Mouse (Mus musculus) myocyte (in vitro differentiated cells): ENCODE data around the gene Adgrl2. TPM values are rescaled to one million over a fixed set of nuclear protein-coding genes. Genes with fewer than 3 reads are reported as not detected.

ENCODE experiments used
- H3K27me3 ChIP-seq: one replicate; pipeline ENCODE4 v1.6.1; 2011; ENCODE audit not compliant: control insufficient read depth, insufficient read depth, insufficient read length
- H3K36me3 ChIP-seq: one replicate; pipeline ENCODE4 v1.6.1; 2011; ENCODE audit not compliant: control insufficient read depth, insufficient read depth
- H3K4me2 ChIP-seq: one replicate; pipeline ENCODE4 v1.6.1; 2011; ENCODE audit warnings: low read depth, control low read depth
- H3K4me3 ChIP-seq: one replicate; pipeline ENCODE4 v1.5.1; 2011; ENCODE audit warnings: mild to moderate bottlenecking, control low read depth, moderate library complexity
- H3K79me2 ChIP-seq: one replicate; pipeline ENCODE4 v1.6.1; 2011; ENCODE audit not compliant: control insufficient read depth, insufficient read depth
- H3ac ChIP-seq: one replicate; pipeline ENCODE4 v1.6.1; 2011; ENCODE audit not compliant: control insufficient read depth, insufficient read length
- CEBPB ChIP-seq: IDR thresholded peaks from 2 replicates; pipeline ENCODE4 v1.6.1; 2011; ENCODE audit warnings: mild to moderate bottlenecking, moderate library complexity; ENCODE audit not compliant: poor library complexity, insufficient read depth, severe bottlenecking
- E2F4 ChIP-seq: IDR thresholded peaks from one replicate; pipeline ENCODE4 v1.6.1; 2011; ENCODE audit warnings: mild to moderate bottlenecking, control low read depth, moderate library complexity; ENCODE audit not compliant: insufficient read depth
- MAX ChIP-seq: IDR thresholded peaks from one replicate; pipeline ENCODE4 v1.6.1; 2011; ENCODE audit warnings: low read depth, mild to moderate bottlenecking, control low read depth
- MYOD1 ChIP-seq, 3 experiments: IDR thresholded peaks; one replicate each; pipeline ENCODE4 v1.6.1; 2011; ENCODE audit warnings: control low read depth in 2 of 3, low read depth in 2 of 3, mild to moderate bottlenecking in 2 of 3, moderate library complexity in 1 of 3; ENCODE audit not compliant: insufficient read length in 2 of 3, control insufficient read depth in 1 of 3
- MYOG ChIP-seq, 3 experiments: IDR thresholded peaks; one replicate each; pipeline ENCODE4 v1.6.1; 2011; ENCODE audit warnings: control low read depth in 2 of 3, low read depth in 2 of 3, mild to moderate bottlenecking in 2 of 3; ENCODE audit not compliant: insufficient read length in 2 of 3, control insufficient read depth in 1 of 3, insufficient read depth in 1 of 3
- POLR2A ChIP-seq: IDR thresholded peaks from one replicate; pipeline ENCODE4 v1.6.1; 2011; ENCODE audit warnings: low read depth, mild to moderate bottlenecking, control low read depth, moderate library complexity; ENCODE audit not compliant: insufficient read length
- POLR2AphosphoS2 ChIP-seq: IDR thresholded peaks from one replicate; pipeline ENCODE4 v1.6.1; 2011; ENCODE audit warnings: low read depth, control low read depth; ENCODE audit not compliant: insufficient read length
- REST ChIP-seq: IDR thresholded peaks from one replicate; pipeline ENCODE4 v1.6.1; 2011; ENCODE audit warnings: mild to moderate bottlenecking, control low read depth, moderate library complexity; ENCODE audit not compliant: insufficient read depth, insufficient read length
- SRF ChIP-seq: IDR thresholded peaks from one replicate; pipeline ENCODE4 v1.6.1; 2011; ENCODE audit warnings: low read depth; ENCODE audit not compliant: control insufficient read depth, insufficient read length
- TCF12 ChIP-seq: IDR thresholded peaks from one replicate; pipeline ENCODE4 v1.6.1; 2011; ENCODE audit warnings: mild to moderate bottlenecking, control low read depth; ENCODE audit not compliant: poor library complexity, insufficient read depth, severe bottlenecking
- TCF3 ChIP-seq: IDR thresholded peaks from one replicate; pipeline ENCODE4 v1.6.1; 2011; ENCODE audit warnings: low read depth, control low read depth; ENCODE audit not compliant: insufficient read length
- USF1 ChIP-seq: IDR thresholded peaks from one replicate; pipeline ENCODE4 v1.6.1; 2011; ENCODE audit warnings: low read depth, mild to moderate bottlenecking, control low read depth, moderate library complexity
- polyA plus RNA-seq: library from polyadenylated mRNA; unstranded; fragments of >200 nt; fragmentation: generic; extraction: Trizol; gene quantifications from one replicate; pipeline ENCODE4 v1.2.1, GENCODE M21; 2012; ENCODE audit warnings: missing spikeins

Adgrl2 gene
- polyA plus RNA-seq, 1 experiment = 11.7 TPM

DNA sequence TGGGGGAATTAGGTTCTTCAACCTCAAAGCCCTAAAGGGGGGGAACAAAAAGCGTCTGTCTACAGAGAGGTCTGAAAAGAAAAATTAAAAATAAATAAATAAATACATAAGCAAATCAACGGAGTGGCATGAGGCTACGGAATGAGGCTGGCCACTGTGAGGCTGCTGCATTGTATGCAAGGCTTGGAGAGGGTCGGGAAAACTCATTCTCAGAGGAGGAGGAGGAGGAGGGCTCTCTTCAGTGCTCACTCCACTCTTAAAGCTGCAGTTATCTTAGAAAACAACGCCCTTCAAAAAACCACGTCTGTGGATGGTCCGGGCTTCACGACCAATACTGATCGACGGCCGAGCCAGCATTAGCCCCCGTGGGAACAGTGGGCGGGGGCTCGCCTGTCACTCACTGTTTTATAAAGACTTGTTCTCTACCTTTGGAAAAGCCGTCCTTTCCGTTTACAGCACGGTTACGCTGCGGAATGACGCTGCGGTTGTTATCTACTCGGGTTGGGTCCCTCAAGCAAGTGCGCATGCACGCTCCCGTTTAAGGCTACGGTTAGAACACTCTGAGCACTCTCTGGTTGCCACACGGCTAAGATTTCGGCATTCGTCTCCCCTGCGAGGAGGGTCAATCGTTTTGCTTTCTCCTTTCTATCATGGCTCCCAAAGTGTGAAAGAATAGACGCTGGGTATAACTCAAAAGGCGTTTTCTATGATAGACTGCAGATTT is 170.9 kb downstream of the Adgrl2 start:
- Histone ChIP-seq H3K4me2 (no peak overlapping the region), H3K79me2 (no peaks in the 10 kb centered on the region), H3K27me3 (no peaks in the 10 kb centered on the region), H3K36me3 (no peaks in the 10 kb centered on the region), H3K4me3 (no peak overlapping the region), H3ac (no peak overlapping the region)
- TF ChIP-seq E2F4 (no peak), POLR2AphosphoS2 (no peak), CEBPB (no peak), MYOG (IDR thresholded peaks at IDR 0.05; ENCODE audit: control insufficient read depth in 1 of 3, insufficient read depth in 1 of 3, insufficient read length in 2 of 3, low read depth in 2 of 3) (no peak), REST (no peak), POLR2A (no peak), USF1 (no peak), TCF3 (no peak), MAX (no peak), MYOD1 (IDR thresholded peaks at IDR 0.05; ENCODE audit: control insufficient read depth in 1 of 3, insufficient read length in 2 of 3, low read depth in 2 of 3) (no peak), SRF (no peak), TCF12 (no peak)

DNA sequence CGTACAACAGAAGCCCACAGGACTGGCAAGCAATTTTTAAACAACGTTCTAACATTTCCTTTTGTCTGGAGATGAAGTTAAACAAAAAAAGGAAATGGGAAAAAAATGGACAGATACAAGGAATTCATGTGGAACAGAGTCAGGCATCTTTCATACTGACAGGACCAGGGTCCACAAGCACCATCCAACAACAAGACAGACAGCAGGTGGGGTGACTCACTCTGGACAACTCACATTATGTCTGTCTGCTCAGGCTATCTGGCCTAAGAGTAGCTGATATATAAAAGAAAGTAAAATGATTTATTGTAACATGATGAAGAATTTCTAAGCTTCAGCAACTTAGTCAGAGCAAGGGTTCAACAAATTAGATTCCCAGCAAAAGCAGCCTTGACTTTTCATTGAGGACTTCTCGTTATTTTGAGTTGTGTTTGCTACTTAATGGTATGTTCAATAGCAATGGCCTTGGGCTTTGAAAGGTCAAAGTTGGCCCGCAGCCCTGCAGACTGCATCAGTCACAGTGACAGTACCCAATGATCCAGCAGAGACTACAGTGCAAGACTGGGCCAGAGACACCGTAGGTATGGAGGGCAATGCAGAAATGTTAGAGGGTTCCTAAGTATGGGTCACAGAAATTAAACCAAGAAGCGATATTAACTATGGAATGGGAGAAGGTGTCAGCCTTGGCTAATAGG is 171.8 kb downstream of the Adgrl2 start:
- Histone ChIP-seq H3K36me3 (no peaks in the 10 kb centered on the region), H3K4me3 (no peak overlapping the region), H3K79me2 (no peaks in the 10 kb centered on the region), H3K4me2 (no peak overlapping the region), H3ac (no peak overlapping the region), H3K27me3 (no peaks in the 10 kb centered on the region)
- TF ChIP-seq MYOD1 (IDR thresholded peaks at IDR 0.05; ENCODE audit: control insufficient read depth in 1 of 3, insufficient read length in 2 of 3, low read depth in 2 of 3) (peak in 1 of 3 experiments; percentile 9), USF1 (no peak)

DNA sequence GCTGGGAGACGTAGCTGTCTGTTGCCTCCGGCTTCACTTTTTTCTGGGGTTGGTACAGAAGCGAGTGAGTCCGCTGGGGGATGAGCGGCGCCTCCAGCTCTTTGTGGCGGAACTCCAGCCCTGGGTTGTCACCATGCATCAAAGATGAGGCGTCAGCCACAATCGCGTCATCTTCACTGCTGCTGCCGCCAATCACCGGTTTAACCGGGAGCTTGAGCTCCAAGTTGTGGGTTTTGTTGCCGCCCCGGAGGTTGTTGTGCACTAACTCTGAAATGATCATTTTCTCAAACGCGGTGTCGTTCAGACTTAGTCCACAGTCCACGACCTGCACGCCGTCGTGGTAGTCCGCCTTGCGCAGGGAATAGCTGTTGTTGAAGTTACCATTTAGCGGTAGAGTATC is 172.9 kb downstream of the Adgrl2 start:
- H3K36me3 ChIP-seq = no peaks in the 10 kb centered on the region

DNA sequence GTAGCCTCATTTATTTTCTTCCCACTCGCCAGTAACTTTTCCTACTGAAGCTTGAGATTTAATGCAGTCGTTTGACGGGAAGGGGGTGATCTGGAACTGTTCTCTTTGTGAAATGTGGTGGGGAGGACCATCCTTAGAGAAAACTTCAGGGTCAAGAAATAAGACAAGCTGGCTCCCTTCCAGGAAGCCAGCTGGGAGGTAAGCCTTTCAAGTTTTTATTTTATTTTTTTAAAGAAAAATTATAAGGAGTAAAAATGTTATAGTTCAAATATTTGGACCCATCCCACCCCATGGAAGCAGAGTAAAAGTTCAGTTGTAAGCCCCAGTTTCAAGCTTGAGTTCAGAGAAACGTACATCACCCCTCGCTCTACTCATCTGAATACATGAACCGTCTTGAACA is 177.2 kb downstream of the Adgrl2 start:
- Histone ChIP-seq H3K4me2 (no peak overlapping the region), H3K36me3 (no peaks in the 10 kb centered on the region), H3K27me3 (no peaks in the 10 kb centered on the region), H3ac (no peak overlapping the region), H3K79me2 (no peaks in the 10 kb centered on the region), H3K4me3 (no peak overlapping the region)
- TF ChIP-seq REST = no peak
- TF ChIP-seq MYOD1 (IDR thresholded peaks at IDR 0.05; ENCODE audit: control insufficient read depth in 1 of 3, insufficient read length in 2 of 3, low read depth in 2 of 3) = no peak
- no peak for TF ChIP-seq POLR2A
- TF ChIP-seq SRF = no peak
- TF ChIP-seq TCF3 = no peak

More for the DNA sequence above, 172.9 kb downstream of the Adgrl2 start:
- no peak for TF ChIP-seq USF1
- no peak for TF ChIP-seq TCF12
- no peak for TF ChIP-seq MYOD1 (IDR thresholded peaks at IDR 0.05; ENCODE audit: control insufficient read depth in 1 of 3, insufficient read length in 2 of 3, low read depth in 2 of 3)
- TF ChIP-seq REST = no peak
- no peak for TF ChIP-seq CEBPB
- TF ChIP-seq TCF3 = no peak
- TF ChIP-seq POLR2A = no peak
- no peak for TF ChIP-seq MAX
- TF ChIP-seq POLR2AphosphoS2 = no peak
- TF ChIP-seq MYOG (IDR thresholded peaks at IDR 0.05; ENCODE audit: control insufficient read depth in 1 of 3, insufficient read depth in 1 of 3, insufficient read length in 2 of 3, low read depth in 2 of 3) = no peak
- no peak for TF ChIP-seq E2F4
- TF ChIP-seq SRF = no peak
- H3K4me3 ChIP-seq = no peak overlapping the region
- H3ac ChIP-seq = no peak overlapping the region
- H3K4me2 ChIP-seq = no peak overlapping the region
- H3K27me3 ChIP-seq = no peaks in the 10 kb centered on the region
- H3K79me2 ChIP-seq = no peaks in the 10 kb centered on the region

DNA sequence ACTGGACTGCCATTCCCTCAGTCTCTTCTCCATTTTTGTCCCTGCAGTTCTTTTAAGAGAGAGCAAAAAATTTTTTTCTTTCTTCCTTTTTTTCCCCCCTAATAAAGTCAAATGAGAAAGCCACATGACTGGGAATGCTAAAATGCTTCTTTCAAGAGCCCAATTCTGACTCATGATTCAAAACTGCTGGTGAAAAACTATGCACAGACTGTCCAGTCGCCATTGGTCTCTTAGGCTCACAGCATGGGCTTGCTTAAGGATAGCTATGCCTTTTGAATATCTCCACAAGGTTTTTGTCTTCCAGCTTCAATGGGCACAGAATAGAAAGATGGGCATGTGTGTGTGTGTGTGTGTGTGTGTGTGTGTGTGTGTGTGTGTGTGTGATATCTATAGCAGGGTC is 178.3 kb downstream of the Adgrl2 start:
- Histone ChIP-seq H3K4me3 (no peak overlapping the region), H3ac (no peak overlapping the region), H3K36me3 (no peaks in the 10 kb centered on the region), H3K4me2 (no peak overlapping the region), H3K79me2 (no peaks in the 10 kb centered on the region), H3K27me3 (no peaks in the 10 kb centered on the region)
- TF ChIP-seq POLR2AphosphoS2 (no peak), USF1 (peak; percentile 31)
